Mouse (Mus musculus) duodenum, adult 2 months (tissue): Measurements from ENCODE around the gene Mapk8ip2. TPM values are rescaled to one million over a fixed set of nuclear protein-coding genes. Genes with fewer than 3 reads are reported as not detected.

Experiments
- polyA plus RNA-seq: library from polyadenylated mRNA; depleted of rRNA; stranded (reverse); fragments of >200 nt; gene quantifications from 2 replicates; pipeline ENCODE4 v1.2.3, GENCODE M21; 2012; ENCODE audit warnings: low replicate concordance; rRNA removed

Gene Mapk8ip2
- polyA plus RNA-seq, result 0.81 and 1.0 TPM in 2 replicates

GRCm38 (mm10) chr15:89453865-89454478, at the start of gene Mapk8ip2:
TSS of gene Mapk8ip2 (plus strand) at chr15:89453913.

GRCm38 (mm10) chr15:89410118-89410517, 43.6 kb upstream of the Mapk8ip2 start, which contains the start of gene Syce3:
TSS of gene Syce3 (minus strand) at chr15:89410503.

GRCm38 (mm10) chr15:89425711-89426121, 28.0 kb upstream of the Mapk8ip2 start, which contains the start of gene Cpt1b:
TSS of gene Cpt1b (minus strand) at chr15:89425863.

GRCm38 (mm10) chr15:89429352-89430221, 24.1 kb upstream of the Mapk8ip2 start, which contains the start of the genes C730034F03Rik, Gm44502 and Chkb:
TSS of gene C730034F03Rik (plus strand) at chr15:89429589.
TSS of gene Gm44502 (minus strand) at chr15:89429696.
TSS of gene Chkb (minus strand) at chr15:89429908.

GRCm38 (mm10) chr15:89477091-89477491, 23.4 kb downstream of the Mapk8ip2 start, which contains the start of gene Arsa:
TSS of gene Arsa (minus strand) at chr15:89477425.

GRCm38 (mm10) chr15:89498961-89499688, 45.4 kb downstream of the Mapk8ip2 start, which contains the start of gene Shank3:
TSS of gene Shank3 (plus strand) at chr15:89499623.

Other genes with a start within 250 kb of the Mapk8ip2 start
- gene Ppp6r2, start 242.4 kb upstream of the Mapk8ip2 start, polyA plus RNA-seq, result 252 and 373 TPM in 2 replicates
- 150 and 156 TPM in 2 replicates for gene Sbf1, start 138.6 kb upstream of the Mapk8ip2 start, polyA plus RNA-seq
- gene Adm2, start 131.2 kb upstream of the Mapk8ip2 start, polyA plus RNA-seq, result 0.59 and 3.3 TPM in 2 replicates
- gene Miox, start 119.5 kb upstream of the Mapk8ip2 start, polyA plus RNA-seq, result 0.21 TPM in 1 of 2 replicates, not detected in the other
- 30.4 and 32.4 TPM in 2 replicates for gene Lmf2, start 98.3 kb upstream of the Mapk8ip2 start, polyA plus RNA-seq
- 97.4 and 142 TPM in 2 replicates for gene Ncaph2, start 98.2 kb upstream of the Mapk8ip2 start, polyA plus RNA-seq
- gene Sco2, start 80.1 kb upstream of the Mapk8ip2 start, polyA plus RNA-seq, result 308 and 600 TPM in 2 replicates
- gene Tymp, start 76.9 kb upstream of the Mapk8ip2 start, polyA plus RNA-seq, result 99.3 and 259 TPM in 2 replicates
- gene Odf3b, start 74.6 kb upstream of the Mapk8ip2 start, polyA plus RNA-seq, result 108 and 177 TPM in 2 replicates
- 2.8 and 3.0 TPM in 2 replicates for gene Klhdc7b, start 69.0 kb upstream of the Mapk8ip2 start, polyA plus RNA-seq
- gene Syce3, start 43.4 kb upstream of the Mapk8ip2 start, polyA plus RNA-seq, result 0.78 and 1.7 TPM in 2 replicates
- 2.7 and 2.8 TPM in 2 replicates for gene Cpt1b, start 28.1 kb upstream of the Mapk8ip2 start, polyA plus RNA-seq
- 0.21 and 0.41 TPM in 2 replicates for gene C730034F03Rik, start 24.3 kb upstream of the Mapk8ip2 start, polyA plus RNA-seq
- 5.1 and 5.5 TPM in 2 replicates for gene Gm44502, start 24.2 kb upstream of the Mapk8ip2 start, polyA plus RNA-seq
- gene Chkb, start 24.0 kb upstream of the Mapk8ip2 start, polyA plus RNA-seq, result 104 and 155 TPM in 2 replicates
- 35.8 and 42.8 TPM in 2 replicates for gene Arsa, start 23.5 kb downstream of the Mapk8ip2 start, polyA plus RNA-seq
- 7.7 and 8.7 TPM in 2 replicates for gene Shank3, start 45.7 kb downstream of the Mapk8ip2 start, polyA plus RNA-seq
- gene Acr, start 114.4 kb downstream of the Mapk8ip2 start, polyA plus RNA-seq, result 0.13 and 0.34 TPM in 2 replicates
- 1.0 and 3.9 TPM in 2 replicates for gene Rabl2, start 138.0 kb downstream of the Mapk8ip2 start, polyA plus RNA-seq